Mouse (Mus musculus): ENCODE measurements around the gene Pcmt1. TPM values are rescaled to one million over a fixed set of nuclear protein-coding genes. Genes with fewer than 3 reads are reported as not detected.
A peak's percentile ranks its signal among the peaks of the same experiment; 100 is the strongest.

Gene Pcmt1
- 131 and 139 TPM in 2 replicates for polyA plus RNA-seq (2014; fragmentation: Nextera tagmentation; extraction: Ambion mirVana)

GRCm38 (mm10) chr10:7680731-7681301 lies at the start of gene Pcmt1, which contains the start of gene Lats1:
Gene Pcmt1 (minus strand): TSS chr10:7681136.
Gene Lats1 (plus strand): TSS chr10:7681214.
- DNase-seq (ENCODE audit: low spot score) (peak; percentile 87), ATAC-seq (replicated peaks; ENCODE audit: insufficient number of reproducible peaks, low FRiP score, low TSS enrichment, low read depth) (peak; percentile 87)
- Histone ChIP-seq H3K4me1 (ENCODE audit: control insufficient read depth, insufficient read depth, low read length) (peaks cover 2% of the 10 kb centered on the region; the same call in 1 of the 2 replicates), H3K9ac (replicated peaks; ENCODE audit: low read length) (peak within 1 kb of the TSS; percentile 99), H3K27ac (replicated peaks; ENCODE audit: low read depth, low read length) (peak within 1 kb of the TSS; percentile 97), H3K9me3 (replicated peaks; ENCODE audit: control insufficient read depth, low read length) (no peaks in the 10 kb centered on the region), H3K4me2 (ENCODE audit: low read depth, low read length) (peak within 1 kb of the TSS; percentile 81), H3K4me3 (ENCODE audit: low read depth, low read length) (peak within 1 kb of the TSS; percentile 90), H3K36me3 (replicated peaks; ENCODE audit: control insufficient read depth, insufficient read depth, low read depth, low read length) (peaks cover 6% of the 10 kb centered on the region), H3K27me3 (ENCODE audit: control insufficient read depth, insufficient read depth, low read length) (no peaks in the 10 kb centered on the region)
- under 1% methylated on average over 57 of the region's 65 CpGs for WGBS

- no peaks in the 10 kb centered on the region for H3K27me3 ChIP-seq (ENCODE audit: control insufficient read depth, insufficient read depth, low read length)
- DNase-seq (ENCODE audit: low spot score) (no peak), ATAC-seq (replicated peaks; ENCODE audit: insufficient number of reproducible peaks, low FRiP score, low TSS enrichment, low read depth) (no peak)
- H3K36me3 ChIP-seq (replicated peaks; ENCODE audit: control insufficient read depth, insufficient read depth, low read depth, low read length): no peaks in the 10 kb centered on the region
- peak overlapping the region; percentile 57; the same call in 1 of the 2 replicates for H3K4me3 ChIP-seq (ENCODE audit: low read depth, low read length)
- H3K4me1 ChIP-seq (ENCODE audit: control insufficient read depth, insufficient read depth, low read length): no peaks in the 10 kb centered on the region
- H3K27ac ChIP-seq (replicated peaks; ENCODE audit: low read depth, low read length): no peak overlapping the region
- whole genome bisulfite sequencing: 19% methylated on average over 3 of the region's 3 CpGs
- peak overlapping the region; percentile 27; the same call in 1 of the 2 replicates for H3K4me2 ChIP-seq (ENCODE audit: low read depth, low read length)
- H3K9me3 ChIP-seq (replicated peaks; ENCODE audit: control insufficient read depth, low read length): no peaks in the 10 kb centered on the region
- 0 out of 2 replicates have a peak overlapping the region, but pooled peaks have one; percentile 5 for H3K9ac ChIP-seq (replicated peaks; ENCODE audit: low read length)
Observed at GRCm38 (mm10) chr10:7727011-7727410, 46.1 kb upstream of the Pcmt1 start.

- ATAC-seq (replicated peaks; ENCODE audit: insufficient number of reproducible peaks, low FRiP score, low TSS enrichment, low read depth): no peak
- WGBS: 0% methylated on average over 8 of the region's 8 CpGs
- no peaks in the 10 kb centered on the region for H3K4me1 ChIP-seq (ENCODE audit: control insufficient read depth, insufficient read depth, low read length)
- H3K27me3 ChIP-seq (ENCODE audit: control insufficient read depth, insufficient read depth, low read length): no peaks in the 10 kb centered on the region
- H3K9me3 ChIP-seq (replicated peaks; ENCODE audit: control insufficient read depth, low read length): no peaks in the 10 kb centered on the region
- peak; percentile 9 for DNase-seq (ENCODE audit: low spot score)
- no peaks in the 10 kb centered on the region for H3K36me3 ChIP-seq (replicated peaks; ENCODE audit: control insufficient read depth, insufficient read depth, low read depth, low read length)
- peak overlapping the region; percentile 67 for H3K4me2 ChIP-seq (ENCODE audit: low read depth, low read length)
- peak overlapping the region; percentile 57 for H3K4me3 ChIP-seq (ENCODE audit: low read depth, low read length)
- peak overlapping the region; percentile 65 for H3K9ac ChIP-seq (replicated peaks; ENCODE audit: low read length)
- H3K27ac ChIP-seq (replicated peaks; ENCODE audit: low read depth, low read length): no peak overlapping the region
Observed at GRCm38 (mm10) chr10:7726501-7726812, 45.5 kb upstream of the Pcmt1 start.

- Histone ChIP-seq H3K36me3 (replicated peaks; ENCODE audit: control insufficient read depth, insufficient read depth, low read depth, low read length) (no peaks in the 10 kb centered on the region), H3K4me2 (ENCODE audit: low read depth, low read length) (peak within 1 kb of the TSS; percentile 67), H3K4me3 (ENCODE audit: low read depth, low read length) (peak within 1 kb of the TSS; percentile 57), H3K9ac (replicated peaks; ENCODE audit: low read length) (peak within 1 kb of the TSS; percentile 65), H3K9me3 (replicated peaks; ENCODE audit: control insufficient read depth, low read length) (no peaks in the 10 kb centered on the region), H3K27me3 (ENCODE audit: control insufficient read depth, insufficient read depth, low read length) (no peaks in the 10 kb centered on the region), H3K27ac (replicated peaks; ENCODE audit: low read depth, low read length) (no peak within 1 kb of the TSS), H3K4me1 (ENCODE audit: control insufficient read depth, insufficient read depth, low read length) (no peaks in the 10 kb centered on the region)
- ATAC-seq (replicated peaks; ENCODE audit: insufficient number of reproducible peaks, low FRiP score, low TSS enrichment, low read depth): peak; percentile 95
- 0% methylated on average over 49 of the region's 49 CpGs for WGBS
- peak; percentile 97 for DNase-seq (ENCODE audit: low spot score)
Observed at GRCm38 (mm10) chr10:7725751-7726500, 45.0 kb upstream of the Pcmt1 start, which contains the start of gene Katna1. Gene Katna1 (plus strand): TSS chr10:7726000.

GRCm38 (mm10) chr10:7715056-7715455 lies 34.1 kb upstream of the Pcmt1 start:
- H3K4me3 ChIP-seq (ENCODE audit: low read depth, low read length): no peak overlapping the region
- no peak overlapping the region for H3K9ac ChIP-seq (replicated peaks; ENCODE audit: low read length)
- H3K27me3 ChIP-seq (ENCODE audit: control insufficient read depth, insufficient read depth, low read length): no peaks in the 10 kb centered on the region
- H3K27ac ChIP-seq (replicated peaks; ENCODE audit: low read depth, low read length): no peak overlapping the region
- H3K4me2 ChIP-seq (ENCODE audit: low read depth, low read length): no peak overlapping the region
- ATAC-seq (replicated peaks; ENCODE audit: insufficient number of reproducible peaks, low FRiP score, low TSS enrichment, low read depth) (no peak), DNase-seq (ENCODE audit: low spot score) (no peak)
- H3K36me3 ChIP-seq (replicated peaks; ENCODE audit: control insufficient read depth, insufficient read depth, low read depth, low read length): peaks cover 2% of the 10 kb centered on the region; the same call in 1 of the 2 replicates
- 83% methylated on average over 7 of the region's 7 CpGs for WGBS
- H3K4me1 ChIP-seq (ENCODE audit: control insufficient read depth, insufficient read depth, low read length): no peaks in the 10 kb centered on the region
- H3K9me3 ChIP-seq (replicated peaks; ENCODE audit: control insufficient read depth, low read length): no peaks in the 10 kb centered on the region

- no peak overlapping the region for H3K27ac ChIP-seq (replicated peaks; ENCODE audit: low read depth, low read length)
- ATAC-seq (replicated peaks; ENCODE audit: insufficient number of reproducible peaks, low FRiP score, low TSS enrichment, low read depth) (no peak), DNase-seq (ENCODE audit: low spot score) (no peak)
- H3K36me3 ChIP-seq (replicated peaks; ENCODE audit: control insufficient read depth, insufficient read depth, low read depth, low read length): peaks cover 2% of the 10 kb centered on the region; the same call in 1 of the 2 replicates
- no peak overlapping the region for H3K9ac ChIP-seq (replicated peaks; ENCODE audit: low read length)
- 92% methylated on average over 13 of the region's 13 CpGs for WGBS
- no peaks in the 10 kb centered on the region for H3K4me1 ChIP-seq (ENCODE audit: control insufficient read depth, insufficient read depth, low read length)
- H3K4me3 ChIP-seq (ENCODE audit: low read depth, low read length): no peak overlapping the region
- H3K27me3 ChIP-seq (ENCODE audit: control insufficient read depth, insufficient read depth, low read length): no peaks in the 10 kb centered on the region
- no peaks in the 10 kb centered on the region for H3K9me3 ChIP-seq (replicated peaks; ENCODE audit: control insufficient read depth, low read length)
- H3K4me2 ChIP-seq (ENCODE audit: low read depth, low read length): no peak overlapping the region
Observed at GRCm38 (mm10) chr10:7712506-7712905, 31.6 kb upstream of the Pcmt1 start.

- Histone ChIP-seq H3K4me3 (ENCODE audit: low read depth, low read length) (no peak overlapping the region), H3K4me2 (ENCODE audit: low read depth, low read length) (no peak overlapping the region), H3K4me1 (ENCODE audit: control insufficient read depth, insufficient read depth, low read length) (no peaks in the 10 kb centered on the region), H3K36me3 (replicated peaks; ENCODE audit: control insufficient read depth, insufficient read depth, low read depth, low read length) (peaks cover 2% of the 10 kb centered on the region; the same call in 1 of the 2 replicates), H3K9me3 (replicated peaks; ENCODE audit: control insufficient read depth, low read length) (no peaks in the 10 kb centered on the region), H3K27me3 (ENCODE audit: control insufficient read depth, insufficient read depth, low read length) (no peaks in the 10 kb centered on the region), H3K27ac (replicated peaks; ENCODE audit: low read depth, low read length) (no peak overlapping the region), H3K9ac (replicated peaks; ENCODE audit: low read length) (no peak overlapping the region)
- DNase-seq (ENCODE audit: low spot score) (no peak), ATAC-seq (replicated peaks; ENCODE audit: insufficient number of reproducible peaks, low FRiP score, low TSS enrichment, low read depth) (no peak)
- 92% methylated on average over 5 of the region's 5 CpGs for WGBS
Observed at GRCm38 (mm10) chr10:7710121-7710520, 29.2 kb upstream of the Pcmt1 start.

- Histone ChIP-seq H3K27me3 (ENCODE audit: control insufficient read depth, insufficient read depth, low read length) (no peaks in the 10 kb centered on the region), H3K9ac (replicated peaks; ENCODE audit: low read length) (no peak overlapping the region), H3K4me3 (ENCODE audit: low read depth, low read length) (no peak overlapping the region), H3K4me2 (ENCODE audit: low read depth, low read length) (no peak overlapping the region), H3K27ac (replicated peaks; ENCODE audit: low read depth, low read length) (no peak overlapping the region), H3K36me3 (replicated peaks; ENCODE audit: control insufficient read depth, insufficient read depth, low read depth, low read length) (peaks cover 10% of the 10 kb centered on the region), H3K9me3 (replicated peaks; ENCODE audit: control insufficient read depth, low read length) (no peaks in the 10 kb centered on the region), H3K4me1 (ENCODE audit: control insufficient read depth, insufficient read depth, low read length) (no peaks in the 10 kb centered on the region)
- DNase-seq (ENCODE audit: low spot score): no peak
- no peak for ATAC-seq (replicated peaks; ENCODE audit: insufficient number of reproducible peaks, low FRiP score, low TSS enrichment, low read depth)
- WGBS: 93% methylated on average over 6 of the region's 6 CpGs
Observed at GRCm38 (mm10) chr10:7702586-7702985, 21.6 kb upstream of the Pcmt1 start.

Measured in embryonic facial prominence, embryonic 11.5 days (tissue).